In the genomic region with DNA sequence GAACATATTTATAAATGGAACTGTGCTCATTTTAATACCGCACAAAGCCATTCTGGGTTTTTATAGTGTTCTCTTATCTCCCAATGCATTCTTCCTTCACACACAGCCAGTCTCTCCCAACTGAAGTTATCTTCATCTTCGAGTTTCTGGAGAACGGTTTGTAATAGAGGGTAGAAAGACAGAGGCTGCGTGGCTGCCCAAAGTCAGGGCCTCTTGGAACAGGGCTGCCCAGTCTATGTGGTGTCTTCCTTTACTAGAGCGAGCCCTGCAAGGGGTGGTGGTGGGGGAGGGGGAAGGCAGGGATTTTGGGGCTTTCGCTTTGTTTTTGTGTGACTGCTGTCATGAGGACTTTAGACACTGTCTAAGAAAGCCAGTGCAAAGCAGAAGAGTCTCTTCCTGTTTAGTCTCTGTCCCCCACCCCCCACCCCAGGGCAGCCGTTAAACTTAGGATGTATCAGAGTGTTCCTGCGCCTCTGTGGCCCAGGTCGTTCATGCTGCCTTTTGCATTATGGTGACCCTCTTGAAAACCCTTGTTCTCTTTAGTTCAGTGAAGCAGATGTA, we compare ENCODE assay signal across 15 mouse cellular contexts. TPM values are rescaled to one million over a fixed set of nuclear protein-coding genes. Genes with fewer than 3 reads are reported as not detected.
A peak's percentile ranks its signal among the peaks of the same experiment; 100 is the strongest.
DNase-seq lines count a peak whose midpoint lies in the region; ATAC-seq and TF ChIP-seq lines count a peak whose summit lies in the region.
"Had no signal": no experiment of that assay in that cellular context is flagged by ENCODE, and none has a peak within 500 bp of the region (broad histone marks: within the 10 kb centered on the region; RNA-seq: fewer than 3 reads in every experiment).

No protein-coding gene starts in this region.

- 61% methylated on average over 9 of the region's 9 CpGs for WGBS in embryonic facial prominence, embryonic 13.5 days
- 63% methylated on average over 9 of the region's 9 CpGs for WGBS in embryonic facial prominence, embryonic 10.5 days
- 65% methylated on average over 9 of the region's 9 CpGs for WGBS in lung, embryonic 16.5 days
- 49% methylated on average over 9 of the region's 9 CpGs for WGBS in hindbrain, postnatal 0 days

- peaks cover 26% of the 10 kb centered on the region for H3K4me1 ChIP-seq in embryonic facial prominence, embryonic 13.5 days
- peaks cover 35% of the 10 kb centered on the region for H3K4me1 ChIP-seq in embryonic facial prominence, embryonic 10.5 days
- H3K4me1 ChIP-seq in lung, embryonic 16.5 days (replicated peaks; ENCODE audit: control insufficient read depth, insufficient read depth, low read length) = peaks cover 4% of the 10 kb centered on the region; the same call in 1 of the 2 replicates
- 0 out of 2 replicates have a peak, but pooled peaks cover 3% of the 10 kb centered on the region for H3K4me1 ChIP-seq in hindbrain, postnatal 0 days (ENCODE audit: insufficient read depth, low read length)

- no peak overlapping the region for H3K9ac ChIP-seq in embryonic facial prominence, embryonic 13.5 days
- H3K9ac ChIP-seq in lung, embryonic 16.5 days (ENCODE audit: low read length) = no peak overlapping the region
- no peak overlapping the region for H3K9ac ChIP-seq in hindbrain, postnatal 0 days (replicated peaks; ENCODE audit: low read length)
- H3K9ac ChIP-seq: heart, embryonic 13.5 days; lung, embryonic 15.5 days had no signal

- no peak for DNase-seq in embryonic facial prominence, embryonic 10.5 days (ENCODE audit: low spot score)
- DNase-seq in lung, postnatal 4 days = no peak
- DNase-seq in hindbrain, postnatal 0 days (ENCODE audit: low spot score) = no peak
- DNase-seq in layer of hippocampus, postnatal 25 days (ENCODE audit: extremely low spot score in 1 of 2, low spot score in 1 of 2) = no peak
- no peak for DNase-seq in cerebellum, adult 9-11 months
- DNase-seq: cerebellum, postnatal 36 days; gastrocnemius, adult 2 months; kidney, adult 11 months; kidney, postnatal 4 days had no signal

- H3K4me2 ChIP-seq in embryonic facial prominence, embryonic 13.5 days = peak overlapping the region; percentile 38; the same call in 1 of the 2 replicates
- no peak overlapping the region for H3K4me2 ChIP-seq in lung, embryonic 16.5 days (ENCODE audit: low read depth, low read length)
- peak overlapping the region; percentile 40; the same call in 1 of the 2 replicates for H3K4me2 ChIP-seq in hindbrain, postnatal 0 days (ENCODE audit: low read depth, low read length)
- H3K4me2 ChIP-seq: heart, embryonic 13.5 days; lung, embryonic 15.5 days had no signal

- H3K4me3 ChIP-seq in embryonic facial prominence, embryonic 13.5 days = no peak overlapping the region
- H3K4me3 ChIP-seq in embryonic facial prominence, embryonic 10.5 days = no peak overlapping the region
- H3K4me3 ChIP-seq in lung, embryonic 16.5 days (ENCODE audit: low read length) = no peak overlapping the region
- H3K4me3 ChIP-seq in hindbrain, postnatal 0 days (ENCODE audit: low read length) = no peak overlapping the region
- H3K4me3 ChIP-seq: gastrocnemius, adult 2 months; heart, embryonic 13.5 days; lung, embryonic 15.5 days had no signal

- no peaks in the 10 kb centered on the region for H3K9me3 ChIP-seq in embryonic facial prominence, embryonic 13.5 days
- no peaks in the 10 kb centered on the region for H3K9me3 ChIP-seq in embryonic facial prominence, embryonic 10.5 days
- no peaks in the 10 kb centered on the region for H3K9me3 ChIP-seq in lung, embryonic 16.5 days (ENCODE audit: control insufficient read depth, low read length)
- no peaks in the 10 kb centered on the region for H3K9me3 ChIP-seq in hindbrain, postnatal 0 days (ENCODE audit: low read length)
- H3K9me3 ChIP-seq: G1E; heart, embryonic 13.5 days; lung, embryonic 15.5 days had no signal

- TF ChIP-seq CTCF in hindbrain, postnatal 0 days (IDR thresholded peaks at IDR 0.05; ENCODE audit: low read depth) = no peak

- no peak overlapping the region; the same call in 1 of the 2 replicates for H3K27ac ChIP-seq in embryonic facial prominence, embryonic 13.5 days
- no peak overlapping the region; the same call in 1 of the 2 replicates for H3K27ac ChIP-seq in embryonic facial prominence, embryonic 10.5 days (replicated peaks)
- no peak overlapping the region for H3K27ac ChIP-seq in lung, embryonic 16.5 days (ENCODE audit: low read length)
- H3K27ac ChIP-seq in hindbrain, postnatal 0 days = no peak overlapping the region
- H3K27ac ChIP-seq: gastrocnemius, adult 2 months; heart, embryonic 13.5 days; lung, embryonic 15.5 days had no signal

- no peaks in the 10 kb centered on the region for H3K27me3 ChIP-seq in embryonic facial prominence, embryonic 13.5 days
- H3K27me3 ChIP-seq in embryonic facial prominence, embryonic 10.5 days (replicated peaks; ENCODE audit: low read depth, poor library complexity, severe bottlenecking) = no peaks in the 10 kb centered on the region
- H3K27me3 ChIP-seq in lung, embryonic 16.5 days (ENCODE audit: control insufficient read depth, insufficient read depth, low read depth, low read length) = no peaks in the 10 kb centered on the region
- no peaks in the 10 kb centered on the region for H3K27me3 ChIP-seq in hindbrain, postnatal 0 days (ENCODE audit: insufficient read depth, low read length)
- H3K27me3 ChIP-seq: heart, embryonic 13.5 days; lung, embryonic 15.5 days had no signal

- no peak for ATAC-seq in embryonic facial prominence, embryonic 13.5 days (ENCODE audit: insufficient number of reproducible peaks, insufficient read depth, low FRiP score, low TSS enrichment, low read depth)
- peak; percentile 12; the same call in 1 of the 2 replicates for ATAC-seq in lung, embryonic 16.5 days (ENCODE audit: low read depth)
- peak; percentile 40; the same call in 1 of the 2 replicates for ATAC-seq in hindbrain, postnatal 0 days
- ATAC-seq in megakaryocyte-erythroid progenitor cell, adult 5-6 weeks (replicated peaks; ENCODE audit: low FRiP score, low TSS enrichment, poor library complexity, severe bottlenecking) = peak; percentile 66

- H3K36me3 ChIP-seq in embryonic facial prominence, embryonic 13.5 days = no peaks in the 10 kb centered on the region
- H3K36me3 ChIP-seq in embryonic facial prominence, embryonic 10.5 days (replicated peaks) = no peaks in the 10 kb centered on the region
- H3K36me3 ChIP-seq in lung, embryonic 16.5 days (ENCODE audit: control insufficient read depth, insufficient read depth, low read length) = no peaks in the 10 kb centered on the region
- H3K36me3 ChIP-seq in hindbrain, postnatal 0 days (ENCODE audit: insufficient read depth, low read length) = no peaks in the 10 kb centered on the region
- H3K36me3 ChIP-seq: G1E; heart, embryonic 13.5 days; lung, embryonic 15.5 days had no signal

RNA-seq across cellular contexts. Expression of gene Ltbp1, which starts 37.1 kb away (rescaled TPM):
- 41.3 and 44.8 TPM in 2 replicates for polyA plus RNA-seq in embryonic facial prominence, embryonic 13.5 days (2015; fragmentation: Nextera tagmentation; extraction: Ambion mirVana)
- 7.0 and 8.5 TPM in 2 replicates for polyA plus RNA-seq in embryonic facial prominence, embryonic 10.5 days (2016; fragmentation: Nextera tagmentation; extraction: Ambion mirVana)
- polyA plus RNA-seq in lung, embryonic 16.5 days (2015; fragmentation: Nextera tagmentation; extraction: Ambion mirVana) = 24.2 and 24.4 TPM in 2 replicates
- 5.0 and 6.6 TPM in 2 replicates for total RNA-seq in hindbrain, postnatal 0 days (2014; rRNA removed)
- 1.4 and 1.7 TPM in 2 replicates for polyA plus RNA-seq in hindbrain, postnatal 0 days (2015; fragmentation: Nextera tagmentation; extraction: Ambion mirVana)
- 2.8 and 3.3 TPM in 2 replicates for total RNA-seq in megakaryocyte-erythroid progenitor cell, adult 5-6 weeks (2014; fragmentation: Nextera tagmentation)
- 2.7 and 3.1 TPM in 2 replicates for total RNA-seq in megakaryocyte-erythroid progenitor cell, adult 5-6 weeks (2017)
- total RNA-seq in layer of hippocampus, postnatal 25 days (2021) = 1 to 10 TPM; 7.7 to 7.8 TPM
- polyA plus RNA-seq: G1E had no signal
